In genomic region chr6:142111667-142112305, GRCm38 (mm10) we compare ENCODE assay signal across 11 mouse cellular contexts.
DNase-seq lines count a peak whose midpoint lies in the region; ATAC-seq and TF ChIP-seq lines count a peak whose summit lies in the region.
"Had no signal": no experiment of that assay in that cellular context is flagged by ENCODE, and none has a peak within 500 bp of the region (broad histone marks: within the 10 kb centered on the region; RNA-seq: fewer than 3 reads in every experiment).

No protein-coding gene starts in this region.

- no peak for TF ChIP-seq POLR2A in brain, embryonic 14.5 days (IDR thresholded peaks at IDR 0.05; ENCODE audit: borderline replicate concordance, extremely low read depth, insufficient read depth, insufficient read length, poor library complexity, severe bottlenecking)

- H3K4me3 ChIP-seq in hindbrain, embryonic 11.5 days (ENCODE audit: low read depth, low read length), result no peak overlapping the region
- no peak overlapping the region for H3K4me3 ChIP-seq in midbrain, postnatal 0 days (ENCODE audit: low read depth, low read length)
- no peak overlapping the region for H3K4me3 ChIP-seq in liver, embryonic 11.5 days (ENCODE audit: low read depth, low read length)
- H3K4me3 ChIP-seq: limb, embryonic 10.5 days; lung, embryonic 15.5 days had no signal

- H3K4me1 ChIP-seq in hindbrain, embryonic 11.5 days (replicated peaks; ENCODE audit: control insufficient read depth, insufficient read depth, low read length), result no peaks in the 10 kb centered on the region
- H3K4me1 ChIP-seq in midbrain, postnatal 0 days (ENCODE audit: insufficient read depth, low read length), result peaks cover 8% of the 10 kb centered on the region; the same call in 1 of the 2 replicates
- no peaks in the 10 kb centered on the region for H3K4me1 ChIP-seq in liver, embryonic 11.5 days (replicated peaks; ENCODE audit: control insufficient read depth, insufficient read depth, low read length)
- H3K4me1 ChIP-seq: limb, embryonic 10.5 days; lung, embryonic 15.5 days had no signal

- TF ChIP-seq CTCF in brain, embryonic 14.5 days (IDR thresholded peaks at IDR 0.05; ENCODE audit: borderline replicate concordance, extremely low read depth, insufficient read depth, insufficient read length), result no peak
- no peak for TF ChIP-seq CTCF in midbrain, postnatal 0 days (IDR thresholded peaks at IDR 0.05)

- no peak overlapping the region for H3K27ac ChIP-seq in hindbrain, embryonic 11.5 days (ENCODE audit: low read depth, low read length)
- H3K27ac ChIP-seq in midbrain, postnatal 0 days (ENCODE audit: low read depth, low read length), result no peak overlapping the region
- no peak overlapping the region for H3K27ac ChIP-seq in liver, embryonic 11.5 days (ENCODE audit: low read depth, low read length)
- H3K27ac ChIP-seq: limb, embryonic 10.5 days; lung, embryonic 15.5 days had no signal

- H3K9me3 ChIP-seq in hindbrain, embryonic 11.5 days (ENCODE audit: control insufficient read depth, low read length), result no peaks in the 10 kb centered on the region
- no peaks in the 10 kb centered on the region for H3K9me3 ChIP-seq in midbrain, postnatal 0 days (ENCODE audit: low read length)
- H3K9me3 ChIP-seq in liver, embryonic 11.5 days (ENCODE audit: control insufficient read depth, low read length), result no peaks in the 10 kb centered on the region
- H3K9me3 ChIP-seq: limb, embryonic 10.5 days; lung, embryonic 15.5 days had no signal

- 63% methylated on average over 3 of the region's 3 CpGs for WGBS in hindbrain, embryonic 11.5 days
- WGBS in midbrain, postnatal 0 days, result 16% methylated on average over 3 of the region's 3 CpGs
- WGBS in liver, embryonic 11.5 days, result 94% methylated on average over 3 of the region's 3 CpGs

- no peak overlapping the region for H3K9ac ChIP-seq in hindbrain, embryonic 11.5 days (ENCODE audit: low read depth, low read length)
- H3K9ac ChIP-seq in midbrain, postnatal 0 days (replicated peaks; ENCODE audit: low read length, poor library complexity, severe bottlenecking), result no peak overlapping the region
- H3K9ac ChIP-seq in liver, embryonic 11.5 days (ENCODE audit: low read depth, low read length), result no peak overlapping the region
- H3K9ac ChIP-seq: lung, embryonic 15.5 days had no signal

- peak; percentile 91 for DNase-seq in brain, embryonic 14.5 days (ENCODE audit: low read depth)
- peak; percentile 9 for DNase-seq in embryo, embryonic 11.5 days (ENCODE audit: low read depth, low spot score)
- peak; percentile 46 for DNase-seq in hindbrain, embryonic 11.5 days (ENCODE audit: low spot score)
- peak; percentile 83 for DNase-seq in midbrain, postnatal 0 days (ENCODE audit: low spot score)
- DNase-seq in liver, embryonic 11.5 days (ENCODE audit: low spot score), result no peak
- DNase-seq in T-cell, adult 2 months (ENCODE audit: low spot score), result no peak
- DNase-seq in adrenal gland, postnatal 25 days, result no peak
- DNase-seq: adrenal gland, adult 2 months; thymus, postnatal 14 days had no signal

- no peaks in the 10 kb centered on the region for H3K36me3 ChIP-seq in hindbrain, embryonic 11.5 days (ENCODE audit: control insufficient read depth, insufficient read depth, low read length)
- no peaks in the 10 kb centered on the region for H3K36me3 ChIP-seq in midbrain, postnatal 0 days (ENCODE audit: insufficient read depth, low read length)
- no peaks in the 10 kb centered on the region for H3K36me3 ChIP-seq in liver, embryonic 11.5 days (ENCODE audit: control insufficient read depth, insufficient read depth, low read length)
- H3K36me3 ChIP-seq: limb, embryonic 10.5 days; lung, embryonic 15.5 days had no signal

- H3K27me3 ChIP-seq in hindbrain, embryonic 11.5 days (ENCODE audit: control insufficient read depth, insufficient read depth, low read length), result no peaks in the 10 kb centered on the region
- H3K27me3 ChIP-seq in midbrain, postnatal 0 days (ENCODE audit: insufficient read depth, low read length), result no peaks in the 10 kb centered on the region
- no peaks in the 10 kb centered on the region for H3K27me3 ChIP-seq in liver, embryonic 11.5 days (replicated peaks; ENCODE audit: control insufficient read depth, insufficient read depth, low read length)
- H3K27me3 ChIP-seq: lung, embryonic 15.5 days had no signal

- H3K4me2 ChIP-seq in hindbrain, embryonic 11.5 days (replicated peaks; ENCODE audit: low read depth, low read length), result no peak overlapping the region
- H3K4me2 ChIP-seq in midbrain, postnatal 0 days (ENCODE audit: low read depth, low read length, poor library complexity, severe bottlenecking), result no peak overlapping the region
- no peak overlapping the region for H3K4me2 ChIP-seq in liver, embryonic 11.5 days
- H3K4me2 ChIP-seq: lung, embryonic 15.5 days had no signal

- ATAC-seq in hindbrain, embryonic 11.5 days (ENCODE audit: low FRiP score), result peak; percentile 93
- peak; percentile 92 for ATAC-seq in midbrain, postnatal 0 days (ENCODE audit: low FRiP score)
- no peak for ATAC-seq in liver, embryonic 11.5 days (replicated peaks; ENCODE audit: low FRiP score)

Comparison
In these comparisons a context has a peak if more than half of its experiments do, and no peak if none do; other contexts are left out.
1. DNase-seq: peak in brain, embryonic 14.5 days (single experiment), embryo, embryonic 11.5 days (single experiment), hindbrain, embryonic 11.5 days (single experiment) and midbrain, postnatal 0 days (single experiment); none in liver, embryonic 11.5 days (single experiment), T-cell, adult 2 months (single experiment) and adrenal gland, postnatal 25 days (single experiment).